Mouse (Mus musculus) forebrain, embryonic 12.5 days (tissue): Measurements from ENCODE around the gene Nav2. TPM values are rescaled to one million over a fixed set of nuclear protein-coding genes. Genes with fewer than 3 reads are reported as not detected.

Source experiments
- ATAC-seq: fragments of 200-750 bp; cut with Nextera tagmentation; 2 replicates; pipeline ENCODE4 v1.8.0; 2017; ENCODE audit warnings: moderate TSS enrichment; ENCODE audit not compliant: low FRiP score
- H3K27ac ChIP-seq: fragments of 300-500 bp; sonication (generic); 2 replicates; pipeline ENCODE4 v1.5.1; 2016; ENCODE audit warnings: mild to moderate bottlenecking
- H3K27me3 ChIP-seq: fragments of 300-500 bp; sonication (generic); 2 replicates; pipeline ENCODE4 v1.6.1; 2016; ENCODE audit warnings: mild to moderate bottlenecking
- H3K36me3 ChIP-seq: fragments of 300-500 bp; sonication (generic); replicated peaks from 2 replicates; pipeline ENCODE4 v1.6.1; 2016; ENCODE audit warnings: mild to moderate bottlenecking
- H3K4me1 ChIP-seq: fragments of 300-500 bp; sonication (generic); 2 replicates; pipeline ENCODE4 v1.6.1; 2016
- H3K4me2 ChIP-seq: fragments of 300-500 bp; sonication (generic); 2 replicates; pipeline ENCODE4 v1.6.1; 2016; ENCODE audit warnings: mild to moderate bottlenecking, moderate library complexity
- H3K4me3 ChIP-seq: fragments of 300-500 bp; sonication (generic); replicated peaks from 2 replicates; pipeline ENCODE4 v1.5.1; 2016; ENCODE audit warnings: mild to moderate bottlenecking
- H3K9ac ChIP-seq: fragments of 300-500 bp; sonication (generic); 2 replicates; pipeline ENCODE4 v1.6.1; 2016; ENCODE audit warnings: mild to moderate bottlenecking
- H3K9me3 ChIP-seq: fragments of 300-500 bp; sonication (generic); 2 replicates; pipeline ENCODE4 v1.6.1; 2016
- WGBS: fragments of 180-500 bp; shearing (Covaris S2); methylation state at CpG from one replicate; pipeline ENCODE4 v1.1.7; 2016; 5-methylcytosine and 5-hydroxymethylcytosine counted together
- polyA plus RNA-seq: library from polyadenylated mRNA; unstranded; fragments of >200 nt; fragmentation: Nextera tagmentation; extraction: Ambion mirVana; gene quantifications from 2 replicates; pipeline ENCODE4 v1.2.1, GENCODE M21; 2016

Gene Nav2
- polyA plus RNA-seq, 1 experiment from 2014 or later, result 10.9 TPM

DNA sequence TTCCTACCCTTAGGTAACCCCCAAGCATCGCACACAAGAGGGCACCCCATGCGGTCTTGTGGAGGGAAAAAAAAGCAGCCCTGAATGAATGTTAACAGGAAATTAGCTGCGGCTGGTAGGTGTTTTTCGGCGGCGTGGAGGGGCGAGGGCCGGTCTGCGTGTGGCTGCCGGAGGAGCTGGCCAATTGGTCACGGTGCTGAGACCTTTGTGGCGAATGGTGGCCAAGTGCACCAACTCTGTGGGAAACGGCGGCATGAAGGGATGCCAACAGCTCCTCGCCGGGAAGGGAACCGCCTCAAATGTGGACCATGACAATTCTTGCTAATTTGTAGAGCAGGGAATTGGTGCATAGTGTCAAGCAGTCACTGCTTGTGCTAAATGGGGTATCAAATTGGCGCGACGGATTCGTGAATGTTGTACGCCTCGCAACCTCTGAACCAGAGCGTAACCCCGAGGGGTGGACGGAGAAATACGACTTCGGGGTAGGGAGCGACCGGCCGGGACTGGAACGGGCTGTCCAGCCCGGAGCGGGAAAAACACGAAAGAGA is 726.6 kb downstream of the Nav2 start:
- Histone ChIP-seq H3K4me3 (peak overlapping the region; percentile 34), H3K9me3 (no peaks in the 10 kb centered on the region), H3K4me2 (peak overlapping the region; percentile 54), H3K4me1 (peaks cover 78% of the 10 kb centered on the region), H3K36me3 (no peaks in the 10 kb centered on the region), H3K9ac (0 out of 2 replicates have a peak overlapping the region, but pooled peaks have one; percentile 21), H3K27ac (no peak overlapping the region), H3K27me3 (peaks cover 93% of the 10 kb centered on the region)
- ATAC-seq, result no peak
- WGBS, result under 1% methylated on average over 35 of the region's 35 CpGs

DNA sequence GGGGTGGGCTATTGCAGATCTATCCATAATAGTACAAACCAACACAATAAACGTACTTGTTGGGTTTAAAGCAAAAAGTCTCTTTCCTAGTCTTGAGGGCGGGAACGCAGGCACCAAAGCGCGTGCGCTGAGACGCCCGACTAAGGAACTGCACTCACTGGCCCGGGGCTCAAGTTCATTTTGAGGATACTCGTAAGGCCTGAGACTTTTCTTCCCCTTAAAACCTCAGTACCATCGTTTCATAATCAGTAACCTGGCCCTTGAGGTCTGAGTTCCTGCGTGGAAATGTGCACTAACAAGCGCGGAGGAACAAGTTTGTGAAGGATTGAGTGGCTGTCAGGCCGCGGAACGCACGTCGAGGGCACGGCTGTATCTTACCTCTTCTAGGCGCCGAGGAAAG is 727.5 kb downstream of the Nav2 start:
- Histone ChIP-seq H3K4me3 (peak overlapping the region; percentile 34), H3K4me1 (peaks cover 86% of the 10 kb centered on the region), H3K27ac (no peak overlapping the region; the same call in 1 of the 2 replicates), H3K36me3 (no peaks in the 10 kb centered on the region), H3K9me3 (no peaks in the 10 kb centered on the region), H3K4me2 (peak overlapping the region; percentile 54), H3K27me3 (peaks cover 93% of the 10 kb centered on the region), H3K9ac (peak overlapping the region; percentile 25; the same call in 1 of the 2 replicates)
- no peak for ATAC-seq
- WGBS, result under 1% methylated on average over 22 of the region's 22 CpGs

DNA sequence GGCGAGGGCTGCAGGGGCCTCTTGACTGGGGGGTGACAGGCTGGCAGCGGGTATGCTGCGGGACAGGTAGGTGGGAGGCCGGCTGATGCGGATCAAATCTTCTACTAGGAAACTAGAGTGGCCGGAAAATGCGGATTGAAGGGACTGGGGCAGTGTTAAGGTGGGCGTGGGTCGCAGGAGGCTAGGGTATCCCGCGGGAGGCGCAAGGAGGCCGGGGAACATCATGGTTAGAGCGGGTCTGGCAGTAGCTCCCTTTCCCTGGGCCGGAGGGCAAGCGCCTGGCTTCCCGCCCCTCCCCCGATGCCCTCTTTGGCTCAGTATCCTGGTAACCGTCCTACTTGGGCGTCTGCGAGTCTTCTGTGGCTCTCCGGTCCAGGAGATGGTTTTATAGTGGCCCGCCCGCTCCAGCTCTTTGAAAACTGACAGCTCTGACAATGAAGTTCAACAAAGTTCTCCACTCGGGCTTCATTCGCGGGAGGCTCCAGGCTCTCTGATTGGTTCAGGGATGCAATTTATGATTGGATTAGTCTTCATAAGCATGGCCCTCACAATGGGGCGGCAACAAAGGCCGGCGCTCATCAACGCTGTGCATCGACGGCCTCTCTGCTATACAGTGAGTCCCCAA is 728.1 kb downstream of the Nav2 start, which contains the start of gene Dbx1:
TSS of gene Dbx1 (minus strand) at position 359 of the 625 bp plus-strand sequence.
- Histone ChIP-seq H3K4me1 (peaks cover 92% of the 10 kb centered on the region), H3K27ac (no peak within 1 kb of the TSS; the same call in 1 of the 2 replicates), H3K9ac (peak within 1 kb of the TSS; percentile 25; the same call in 1 of the 2 replicates), H3K9me3 (no peaks in the 10 kb centered on the region), H3K36me3 (no peaks in the 10 kb centered on the region), H3K27me3 (peaks cover 93% of the 10 kb centered on the region), H3K4me2 (peak within 1 kb of the TSS; percentile 54), H3K4me3 (peak within 1 kb of the TSS; percentile 34)
- ATAC-seq, result peak; percentile 63
- WGBS, result 0% methylated on average over 32 of the region's 33 CpGs

DNA sequence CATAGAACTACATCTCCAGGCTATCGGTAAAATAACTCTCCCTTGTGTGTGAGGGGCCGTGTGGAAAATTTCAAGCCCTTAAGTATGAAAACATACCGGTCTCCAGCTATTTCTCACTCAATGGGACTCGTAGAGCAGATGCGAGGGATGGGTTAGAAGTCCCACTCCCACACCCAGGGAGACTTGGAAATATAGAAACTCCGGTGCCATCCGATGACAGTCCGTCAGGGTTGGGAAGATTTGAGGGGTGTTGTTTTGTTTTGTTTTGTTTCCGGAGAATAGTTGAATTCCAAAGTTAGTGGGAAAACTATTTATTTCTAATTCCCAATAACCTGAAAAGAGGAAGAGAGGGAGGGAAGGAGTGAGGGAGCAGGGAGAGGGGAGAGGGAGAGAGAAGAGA is 728.8 kb downstream of the Nav2 start:
- Histone ChIP-seq H3K36me3 (no peaks in the 10 kb centered on the region), H3K9ac (no peak overlapping the region), H3K4me3 (no peak overlapping the region), H3K9me3 (no peaks in the 10 kb centered on the region), H3K4me1 (peaks cover 93% of the 10 kb centered on the region), H3K4me2 (no peak overlapping the region; the same call in 1 of the 2 replicates), H3K27me3 (peaks cover 93% of the 10 kb centered on the region), H3K27ac (no peak overlapping the region)
- WGBS, result under 1% methylated on average over 9 of the region's 9 CpGs
- no peak for ATAC-seq

DNA sequence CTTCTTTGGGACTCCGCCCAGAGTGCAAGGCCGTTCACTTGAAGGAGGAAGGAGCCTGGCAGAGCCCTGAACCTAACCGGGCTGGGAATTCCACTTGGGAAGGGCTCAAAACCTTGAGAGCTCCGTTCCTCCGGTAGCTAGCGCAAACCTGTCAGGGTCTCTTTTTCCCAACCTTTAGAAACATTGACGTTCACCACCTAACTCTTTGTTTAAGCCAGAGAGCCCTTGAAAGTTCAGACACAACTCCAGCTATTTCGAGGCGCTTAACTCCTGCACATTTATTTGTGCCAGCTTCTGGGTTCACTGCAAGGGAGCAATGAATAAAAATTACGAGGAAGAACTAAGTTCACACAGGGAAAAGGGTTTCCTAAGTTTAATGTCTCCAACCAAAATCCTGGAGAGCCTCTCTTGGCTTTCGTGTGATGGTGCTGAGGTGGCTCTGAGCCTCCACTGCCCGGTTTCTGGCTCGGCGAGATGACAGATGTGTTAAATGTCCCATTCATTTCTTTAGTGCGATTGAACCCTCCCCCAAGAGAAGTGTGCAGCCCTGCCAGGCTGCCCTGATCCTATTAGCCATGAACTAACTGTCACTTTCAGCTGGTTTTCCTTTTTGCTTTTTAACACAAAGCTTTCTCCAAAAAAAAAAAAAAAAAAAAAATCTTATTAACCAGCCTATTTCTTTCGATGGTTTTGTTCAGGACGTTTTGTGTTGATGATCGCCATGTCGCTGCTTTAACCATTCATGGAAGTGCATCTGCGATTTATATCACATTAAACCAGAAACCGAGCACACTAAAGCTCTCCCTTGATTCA is 729.5 kb downstream of the Nav2 start:
- ATAC-seq, result no peak
- no peak overlapping the region for H3K27ac ChIP-seq
- peaks cover 93% of the 10 kb centered on the region for H3K27me3 ChIP-seq
- WGBS, result under 1% methylated on average over 21 of the region's 21 CpGs
- H3K9ac ChIP-seq, result no peak overlapping the region
- no peaks in the 10 kb centered on the region for H3K9me3 ChIP-seq
- peak overlapping the region; percentile 30; the same call in 1 of the 2 replicates for H3K4me2 ChIP-seq
- H3K4me1 ChIP-seq, result peaks cover 86% of the 10 kb centered on the region
- H3K36me3 ChIP-seq, result no peaks in the 10 kb centered on the region
- H3K4me3 ChIP-seq, result no peak overlapping the region

DNA sequence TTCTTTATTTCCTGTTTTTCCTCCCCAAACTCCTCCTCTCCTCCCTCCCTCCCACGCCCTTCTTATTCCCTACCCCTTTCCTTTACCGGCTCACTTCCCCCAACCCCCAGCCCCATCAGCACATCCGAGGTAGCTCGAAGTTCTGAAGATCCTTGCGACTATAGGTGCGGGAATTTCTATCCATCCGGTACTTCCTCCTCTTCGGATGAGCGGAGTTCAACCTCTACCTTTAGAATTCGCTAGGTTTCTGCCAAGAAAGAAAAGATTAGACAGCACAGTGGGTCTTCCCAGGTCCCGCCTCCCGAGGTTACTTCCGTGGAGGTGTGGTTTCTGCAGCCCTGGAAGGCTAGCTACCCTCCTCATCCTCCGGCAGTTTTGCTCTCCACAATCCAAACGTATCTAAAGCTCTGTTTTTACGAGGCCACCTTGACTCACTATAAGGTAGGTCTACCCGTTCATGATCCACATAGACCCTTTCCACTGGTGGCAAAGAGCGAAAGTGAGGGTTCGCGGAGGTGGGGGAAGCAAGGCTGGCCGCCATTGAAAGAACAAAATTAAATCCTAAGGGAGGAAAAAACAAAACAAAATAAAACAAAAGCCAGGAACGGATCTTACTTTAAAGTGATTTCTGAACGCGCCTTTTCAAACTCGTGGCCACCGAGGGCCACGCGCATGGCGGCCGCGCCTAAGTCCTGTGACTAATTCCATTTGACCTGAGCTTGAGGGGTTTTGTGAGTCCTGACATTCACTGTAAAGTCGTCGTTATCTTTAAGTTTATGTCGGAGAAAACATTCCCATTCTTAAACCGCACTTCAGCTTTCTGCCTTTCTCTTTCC is 730.6 kb downstream of the Nav2 start:
- Histone ChIP-seq H3K9me3 (no peaks in the 10 kb centered on the region), H3K27ac (no peak overlapping the region)
- 2% methylated on average over 35 of the region's 35 CpGs for WGBS

DNA sequence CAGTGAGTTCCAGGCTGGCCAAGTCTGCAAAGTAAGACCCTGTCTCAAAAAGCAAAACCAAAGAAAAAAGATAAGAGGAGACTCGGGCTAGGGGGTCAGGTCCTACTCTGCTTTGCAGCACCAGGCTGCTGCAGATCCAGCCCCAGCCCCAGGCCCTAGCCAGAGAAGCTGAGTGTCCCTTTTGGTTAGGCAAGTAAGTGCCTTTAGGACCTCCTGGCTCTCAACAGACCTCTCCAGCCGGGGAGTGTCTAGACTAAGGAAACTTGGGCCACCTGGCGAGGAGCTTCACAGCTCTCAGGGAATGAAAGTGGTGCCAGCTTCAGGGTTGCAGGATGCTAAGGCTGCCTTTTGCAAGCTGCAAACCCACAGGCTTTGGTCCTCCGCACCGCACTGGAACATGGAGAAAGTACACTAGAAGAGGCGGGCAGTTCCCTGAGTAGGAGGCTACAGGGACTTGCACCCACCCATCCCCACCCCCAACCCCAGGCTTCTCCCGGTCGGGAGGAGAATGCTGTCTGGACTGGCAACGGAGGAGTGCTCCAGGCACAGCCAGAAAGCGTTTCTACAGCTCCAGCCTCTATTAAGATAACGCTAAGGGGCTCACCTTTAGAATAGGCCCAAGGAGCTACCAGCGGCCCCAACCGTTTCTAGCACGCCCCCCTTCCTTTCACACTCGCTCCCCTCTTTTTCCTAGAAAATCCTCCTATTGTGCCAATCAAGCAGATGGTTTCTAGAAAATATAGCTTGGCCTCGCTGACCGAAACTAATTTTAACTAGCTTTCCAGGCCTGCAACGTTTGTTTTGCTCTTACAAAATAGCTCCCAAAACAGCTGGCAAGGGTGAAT is 731.6 kb downstream of the Nav2 start:
- H3K4me2 ChIP-seq, result peak overlapping the region; percentile 1; the same call in 1 of the 2 replicates
- H3K27ac ChIP-seq, result peak overlapping the region; percentile 46; the same call in 1 of the 2 replicates
- H3K9me3 ChIP-seq, result no peaks in the 10 kb centered on the region
- H3K36me3 ChIP-seq, result no peaks in the 10 kb centered on the region
- 3% methylated on average over 18 of the region's 18 CpGs for WGBS
- H3K9ac ChIP-seq, result no peak overlapping the region
- ATAC-seq, result peak; percentile 28; the same call in 1 of the 2 replicates
- H3K4me3 ChIP-seq, result no peak overlapping the region
- peaks cover 66% of the 10 kb centered on the region for H3K4me1 ChIP-seq
- peaks cover 97% of the 10 kb centered on the region for H3K27me3 ChIP-seq

More for the DNA sequence above, 730.6 kb downstream of the Nav2 start:
- Histone ChIP-seq H3K9ac (no peak overlapping the region), H3K4me2 (peak overlapping the region; percentile 30), H3K27me3 (peaks cover 92% of the 10 kb centered on the region), H3K4me3 (no peak overlapping the region), H3K4me1 (peaks cover 75% of the 10 kb centered on the region), H3K36me3 (no peaks in the 10 kb centered on the region)
- no peak for ATAC-seq

DNA sequence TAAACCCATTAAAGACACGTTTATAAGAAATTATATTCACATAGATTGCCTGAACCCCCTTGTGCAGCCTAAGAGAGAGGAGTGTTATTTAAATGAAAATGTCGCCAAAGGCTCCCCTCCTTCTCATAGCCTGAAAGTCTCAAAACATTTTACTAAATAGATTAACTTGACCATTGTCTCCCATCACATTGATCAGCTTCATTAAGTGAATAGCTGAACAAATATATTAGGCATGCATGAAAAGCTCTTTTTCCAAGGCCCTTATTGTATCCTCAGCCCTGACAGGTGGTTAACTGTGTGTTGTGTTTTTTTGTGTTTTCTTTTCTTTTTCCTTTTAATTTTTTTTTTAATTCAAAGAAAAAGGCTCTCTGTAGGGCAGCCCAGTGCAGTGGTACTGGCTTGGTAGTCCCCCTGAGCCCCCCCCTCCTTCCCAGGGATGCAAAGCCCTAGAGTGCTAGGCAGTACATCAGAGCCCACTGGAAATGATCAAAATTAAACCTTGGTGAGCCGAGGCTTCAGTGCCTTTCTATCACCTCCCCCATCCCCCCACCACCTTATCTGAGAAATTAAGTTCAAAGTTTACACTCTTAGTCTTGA is 732.3 kb downstream of the Nav2 start:
- 0 out of 2 replicates have a peak overlapping the region, but pooled peaks have one; percentile 25 for H3K27ac ChIP-seq
- H3K4me2 ChIP-seq, result no peak overlapping the region
- H3K9me3 ChIP-seq, result no peaks in the 10 kb centered on the region
- 2% methylated on average over 3 of the region's 3 CpGs for WGBS
- H3K9ac ChIP-seq, result no peak overlapping the region
- peaks cover 97% of the 10 kb centered on the region for H3K27me3 ChIP-seq
- no peaks in the 10 kb centered on the region for H3K36me3 ChIP-seq
- H3K4me3 ChIP-seq, result no peak overlapping the region
- ATAC-seq, result peak; percentile 55; the same call in 1 of the 2 replicates
- peaks cover 61% of the 10 kb centered on the region for H3K4me1 ChIP-seq
